Mouse (Mus musculus) heart, embryonic 13.5 days (tissue): ENCODE results near the gene Prkn. TPM values are rescaled to one million over a fixed set of nuclear protein-coding genes. Genes with fewer than 3 reads are reported as not detected.

Experiments
- ATAC-seq: fragments of 200-750 bp; cut with Nextera tagmentation; 2 replicates; pipeline ENCODE4 v1.8.0; 2017; ENCODE audit warnings: moderate TSS enrichment; ENCODE audit not compliant: insufficient number of reproducible peaks, low FRiP score, low TSS enrichment; ENCODE audit errors: extremely low read depth
- H3K27ac ChIP-seq: fragments of 300-500 bp; sonication (generic); replicated peaks from 2 replicates; pipeline ENCODE4 v1.5.1; 2015; ENCODE audit warnings: moderate library complexity, mild to moderate bottlenecking, inconsistent platforms
- H3K27me3 ChIP-seq: fragments of 300-500 bp; sonication (generic); replicated peaks from 2 replicates; pipeline ENCODE4 v1.6.1; 2015; ENCODE audit warnings: mild to moderate bottlenecking, inconsistent platforms
- H3K36me3 ChIP-seq: fragments of 300-500 bp; sonication (generic); 2 replicates; pipeline ENCODE4 v1.6.1; 2015; ENCODE audit warnings: mild to moderate bottlenecking, inconsistent platforms
- H3K4me1 ChIP-seq: fragments of 300-500 bp; sonication (generic); 2 replicates; pipeline ENCODE4 v1.6.1; 2015; ENCODE audit warnings: inconsistent platforms
- H3K4me2 ChIP-seq: fragments of 300-500 bp; sonication (generic); 2 replicates; pipeline ENCODE4 v1.6.1; 2015; ENCODE audit warnings: inconsistent platforms, mild to moderate bottlenecking, moderate library complexity
- H3K4me3 ChIP-seq: fragments of 300-500 bp; sonication (generic); 2 replicates; pipeline ENCODE4 v1.5.1; 2015; ENCODE audit warnings: moderate library complexity, mild to moderate bottlenecking, inconsistent platforms
- H3K9ac ChIP-seq: fragments of 300-500 bp; sonication (generic); 2 replicates; pipeline ENCODE4 v1.6.1; 2015; ENCODE audit warnings: inconsistent platforms, mild to moderate bottlenecking, moderate library complexity
- H3K9me3 ChIP-seq: fragments of 300-500 bp; sonication (generic); 2 replicates; pipeline ENCODE4 v1.6.1; 2016; ENCODE audit warnings: inconsistent platforms
- WGBS: fragments of 180-500 bp; shearing (Covaris S2); methylation state at CpG from one replicate; pipeline ENCODE4 v1.1.7; 2015; ENCODE audit warnings: mixed read lengths; 5-methylcytosine and 5-hydroxymethylcytosine counted together
- polyA plus RNA-seq: library from polyadenylated mRNA; unstranded; fragments of >200 nt; fragmentation: Nextera tagmentation; extraction: Ambion mirVana; gene quantifications from 2 replicates; pipeline ENCODE4 v1.2.1, GENCODE M21; 2015

Prkn gene
- polyA plus RNA-seq, 1 experiment from 2014 or later = 1.8 TPM

GRCm38 (mm10) chr17:11346310-11346709 is 506.1 kb downstream of the Prkn start:
- Histone ChIP-seq H3K9me3 (no peaks in the 10 kb centered on the region), H3K4me3 (no peak overlapping the region), H3K4me2 (no peak overlapping the region), H3K36me3 (no peaks in the 10 kb centered on the region), H3K27me3 (0 out of 2 replicates have a peak, but pooled peaks cover 7% of the 10 kb centered on the region), H3K4me1 (no peaks in the 10 kb centered on the region), H3K27ac (no peak overlapping the region), H3K9ac (no peak overlapping the region)
- no peak for ATAC-seq
- WGBS = 67% methylated on average over 1 of the region's 1 CpGs

GRCm38 (mm10) chr17:11352778-11353552 is 512.8 kb downstream of the Prkn start:
- Histone ChIP-seq H3K9ac (no peak overlapping the region), H3K9me3 (no peaks in the 10 kb centered on the region), H3K27ac (no peak overlapping the region), H3K36me3 (no peaks in the 10 kb centered on the region), H3K4me1 (no peaks in the 10 kb centered on the region), H3K4me2 (no peak overlapping the region), H3K27me3 (0 out of 2 replicates have a peak, but pooled peaks cover 5% of the 10 kb centered on the region), H3K4me3 (no peak overlapping the region)
- WGBS = 41% methylated on average over 1 of the region's 1 CpGs
- ATAC-seq = no peak

GRCm38 (mm10) chr17:11353553-11353945 is 513.4 kb downstream of the Prkn start:
- Histone ChIP-seq H3K27ac (no peak overlapping the region), H3K36me3 (no peaks in the 10 kb centered on the region), H3K27me3 (0 out of 2 replicates have a peak, but pooled peaks cover 5% of the 10 kb centered on the region), H3K4me3 (no peak overlapping the region), H3K9ac (no peak overlapping the region), H3K4me2 (no peak overlapping the region), H3K9me3 (no peaks in the 10 kb centered on the region), H3K4me1 (no peaks in the 10 kb centered on the region)
- WGBS = 84% methylated on average over 4 of the region's 4 CpGs
- ATAC-seq = no peak

DNA sequence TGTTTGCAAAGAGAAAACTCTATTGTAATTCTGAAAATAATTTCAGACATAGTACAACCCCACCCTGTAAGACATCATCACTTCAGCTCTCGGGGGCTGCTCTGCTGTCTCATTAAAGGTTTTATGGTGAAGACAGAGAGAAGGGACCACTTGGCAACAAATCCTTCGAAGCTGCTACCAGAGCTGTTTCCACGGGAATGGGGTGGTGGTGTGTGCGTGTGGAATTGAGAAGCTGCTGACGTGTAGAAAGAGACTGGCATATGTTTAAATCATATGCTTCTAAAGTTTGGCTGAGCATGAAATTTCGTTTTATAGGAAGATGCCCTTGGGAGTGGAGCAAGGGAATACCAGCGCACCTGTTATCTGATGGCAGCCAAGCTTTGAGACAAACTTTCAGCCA is 514.2 kb downstream of the Prkn start:
- H3K9me3 ChIP-seq = no peaks in the 10 kb centered on the region
- H3K4me1 ChIP-seq = no peaks in the 10 kb centered on the region
- no peak for ATAC-seq
- no peak overlapping the region for H3K4me3 ChIP-seq
- H3K27ac ChIP-seq = no peak overlapping the region
- 0 out of 2 replicates have a peak, but pooled peaks cover 5% of the 10 kb centered on the region for H3K27me3 ChIP-seq
- no peak overlapping the region for H3K9ac ChIP-seq
- H3K36me3 ChIP-seq = no peaks in the 10 kb centered on the region
- H3K4me2 ChIP-seq = no peak overlapping the region
- 58% methylated on average over 7 of the region's 7 CpGs for WGBS

- Histone ChIP-seq H3K9ac (no peak overlapping the region), H3K36me3 (no peaks in the 10 kb centered on the region), H3K9me3 (no peaks in the 10 kb centered on the region), H3K27ac (no peak overlapping the region), H3K4me3 (no peak overlapping the region), H3K4me2 (no peak overlapping the region), H3K27me3 (no peaks in the 10 kb centered on the region), H3K4me1 (no peaks in the 10 kb centered on the region)
- ATAC-seq = no peak
- WGBS = 72% methylated on average over 2 of the region's 2 CpGs
Observed at GRCm38 (mm10) chr17:11375461-11375860, 535.3 kb downstream of the Prkn start.

GRCm38 (mm10) chr17:11383364-11383962 is 543.3 kb downstream of the Prkn start:
- Histone ChIP-seq H3K4me2 (no peak overlapping the region), H3K4me1 (no peaks in the 10 kb centered on the region), H3K36me3 (no peaks in the 10 kb centered on the region), H3K27me3 (no peaks in the 10 kb centered on the region), H3K4me3 (no peak overlapping the region), H3K9me3 (no peaks in the 10 kb centered on the region), H3K27ac (no peak overlapping the region), H3K9ac (no peak overlapping the region)
- WGBS = 78% methylated on average over 8 of the region's 8 CpGs
- ATAC-seq = no peak

GRCm38 (mm10) chr17:11385246-11385645 is 545.1 kb downstream of the Prkn start:
- Histone ChIP-seq H3K9ac (no peak overlapping the region), H3K9me3 (no peaks in the 10 kb centered on the region), H3K4me1 (no peaks in the 10 kb centered on the region), H3K4me3 (no peak overlapping the region), H3K36me3 (no peaks in the 10 kb centered on the region), H3K27ac (no peak overlapping the region), H3K27me3 (no peaks in the 10 kb centered on the region), H3K4me2 (no peak overlapping the region)
- WGBS = 75% methylated on average over 4 of the region's 4 CpGs
- ATAC-seq = no peak

- WGBS = 60% methylated on average over 11 of the region's 11 CpGs
- ATAC-seq = no peak
- no peaks in the 10 kb centered on the region for H3K36me3 ChIP-seq
Observed at GRCm38 (mm10) chr17:11392622-11393294, 552.6 kb downstream of the Prkn start.

GRCm38 (mm10) chr17:11394607-11395006 is 554.4 kb downstream of the Prkn start:
- 36% methylated on average over 6 of the region's 6 CpGs for WGBS
- Histone ChIP-seq H3K4me1 (peaks cover 10% of the 10 kb centered on the region; the same call in 1 of the 2 replicates), H3K36me3 (no peaks in the 10 kb centered on the region), H3K9me3 (peaks cover 6% of the 10 kb centered on the region), H3K4me3 (no peak overlapping the region), H3K4me2 (no peak overlapping the region), H3K27me3 (0 out of 2 replicates have a peak, but pooled peaks cover 12% of the 10 kb centered on the region), H3K9ac (no peak overlapping the region), H3K27ac (no peak overlapping the region)
- no peak for ATAC-seq

More at GRCm38 (mm10) chr17:11392622-11393294, 552.6 kb downstream of the Prkn start:
- Histone ChIP-seq H3K4me2 (no peak overlapping the region), H3K4me3 (no peak overlapping the region), H3K27ac (no peak overlapping the region), H3K9me3 (peaks cover 6% of the 10 kb centered on the region), H3K4me1 (peaks cover 10% of the 10 kb centered on the region; the same call in 1 of the 2 replicates), H3K27me3 (0 out of 2 replicates have a peak, but pooled peaks cover 12% of the 10 kb centered on the region), H3K9ac (no peak overlapping the region)

- ATAC-seq = no peak
- 0 out of 2 replicates have a peak, but pooled peaks cover 7% of the 10 kb centered on the region for H3K27me3 ChIP-seq
- H3K4me3 ChIP-seq = no peak overlapping the region
- peaks cover 10% of the 10 kb centered on the region; the same call in 1 of the 2 replicates for H3K4me1 ChIP-seq
- H3K4me2 ChIP-seq = no peak overlapping the region
- no peak overlapping the region for H3K27ac ChIP-seq
- H3K9me3 ChIP-seq = no peaks in the 10 kb centered on the region
- H3K36me3 ChIP-seq = no peaks in the 10 kb centered on the region
- no peak overlapping the region for H3K9ac ChIP-seq
- 82% methylated on average over 4 of the region's 4 CpGs for WGBS
Observed at GRCm38 (mm10) chr17:11397678-11398077, 557.5 kb downstream of the Prkn start.

- Histone ChIP-seq H3K4me3 (no peak overlapping the region), H3K27me3 (no peaks in the 10 kb centered on the region), H3K4me1 (no peaks in the 10 kb centered on the region), H3K9ac (no peak overlapping the region), H3K27ac (no peak overlapping the region), H3K36me3 (no peaks in the 10 kb centered on the region), H3K9me3 (no peaks in the 10 kb centered on the region), H3K4me2 (no peak overlapping the region)
- WGBS = 72% methylated on average over 2 of the region's 2 CpGs
- no peak for ATAC-seq
Observed at GRCm38 (mm10) chr17:11402225-11402875, 562.2 kb downstream of the Prkn start.
